Mouse (Mus musculus) forebrain, embryonic 13.5 days (tissue): Measurements from ENCODE around the gene Reps2. TPM values are rescaled to one million over a fixed set of nuclear protein-coding genes. Genes with fewer than 3 reads are reported as not detected.

Source experiments
- ATAC-seq: fragments of 200-750 bp; cut with Nextera tagmentation; 2 replicates; pipeline ENCODE4 v1.8.0; 2017
- H3K27ac ChIP-seq: fragments of 300-500 bp; sonication (generic); 2 replicates; pipeline ENCODE4 v1.5.1; 2015; ENCODE audit warnings: inconsistent platforms, mild to moderate bottlenecking, moderate library complexity
- H3K27me3 ChIP-seq: fragments of 300-500 bp; sonication (generic); 2 replicates; pipeline ENCODE4 v1.6.1; 2015; ENCODE audit warnings: mild to moderate bottlenecking, inconsistent platforms
- H3K36me3 ChIP-seq: fragments of 300-500 bp; sonication (generic); 2 replicates; pipeline ENCODE4 v1.6.1; 2015; ENCODE audit warnings: mild to moderate bottlenecking, inconsistent platforms; ENCODE audit not compliant: poor library complexity, severe bottlenecking
- H3K4me1 ChIP-seq: fragments of 300-500 bp; sonication (generic); 2 replicates; pipeline ENCODE4 v1.6.1; 2015; ENCODE audit warnings: inconsistent platforms
- H3K4me2 ChIP-seq: fragments of 300-500 bp; sonication (generic); 2 replicates; pipeline ENCODE4 v1.6.1; 2015; ENCODE audit warnings: inconsistent platforms, mild to moderate bottlenecking, moderate library complexity
- H3K4me3 ChIP-seq: fragments of 300-500 bp; sonication (generic); 2 replicates; pipeline ENCODE4 v1.5.1; 2015; ENCODE audit warnings: mild to moderate bottlenecking, inconsistent platforms
- H3K9ac ChIP-seq: fragments of 300-500 bp; sonication (generic); 2 replicates; pipeline ENCODE4 v1.6.1; 2015; ENCODE audit warnings: mild to moderate bottlenecking, inconsistent platforms
- H3K9me3 ChIP-seq: fragments of 300-500 bp; sonication (generic); replicated peaks from 2 replicates; pipeline ENCODE4 v1.6.1; 2016; ENCODE audit warnings: inconsistent platforms
- WGBS: fragments of 180-500 bp; shearing (Covaris S2); methylation state at CpG from one replicate; pipeline ENCODE4 v1.1.7; 2015; 5-methylcytosine and 5-hydroxymethylcytosine counted together
- polyA plus RNA-seq: library from polyadenylated mRNA; unstranded; fragments of >200 nt; fragmentation: Nextera tagmentation; extraction: Ambion mirVana; gene quantifications from 2 replicates; pipeline ENCODE4 v1.2.1, GENCODE M21; 2015

Reps2 gene
- polyA plus RNA-seq, 1 experiment from 2014 or later = 1.4 TPM

- Histone ChIP-seq H3K4me1 (no peaks in the 10 kb centered on the region), H3K9ac (no peak overlapping the region), H3K4me3 (no peak overlapping the region), H3K36me3 (no peaks in the 10 kb centered on the region), H3K9me3 (no peaks in the 10 kb centered on the region), H3K27ac (no peak overlapping the region), H3K4me2 (no peak overlapping the region), H3K27me3 (peaks cover 3% of the 10 kb centered on the region; the same call in 1 of the 2 replicates)
- ATAC-seq = no peak
- WGBS = 46% methylated on average over 5 of the region's 5 CpGs
These were observed 181.3 kb downstream of the Reps2 start for GRCm38 (mm10) chrX:162462156-162462555.

DNA sequence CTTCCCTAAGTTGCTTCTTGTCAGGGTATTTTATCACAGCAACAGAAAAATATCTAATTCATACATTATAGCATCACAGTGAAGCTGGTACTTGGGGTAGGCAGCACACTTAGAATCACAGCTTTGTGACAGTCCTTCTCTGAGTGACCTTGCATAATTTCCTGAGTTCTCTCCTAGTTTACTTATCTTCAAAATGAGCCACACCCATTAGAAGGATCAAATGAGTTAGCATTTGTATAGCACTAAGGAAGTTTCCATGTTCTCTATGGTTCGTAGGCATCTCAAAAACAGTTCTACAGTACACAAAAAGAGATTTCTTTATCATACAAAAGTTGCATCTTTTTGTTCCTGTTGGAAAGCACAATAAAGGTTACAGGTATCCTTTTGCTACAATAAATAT lies 187.0 kb downstream of the Reps2 start:
- no peaks in the 10 kb centered on the region for H3K4me1 ChIP-seq
- no peak overlapping the region for H3K27ac ChIP-seq
- ATAC-seq = no peak
- H3K9me3 ChIP-seq = no peaks in the 10 kb centered on the region
- no peak overlapping the region for H3K4me2 ChIP-seq
- no peak overlapping the region for H3K9ac ChIP-seq
- no peak overlapping the region for H3K4me3 ChIP-seq
- H3K27me3 ChIP-seq = peaks cover 3% of the 10 kb centered on the region; the same call in 1 of the 2 replicates
- WGBS = 87% methylated on average over 1 of the region's 1 CpGs
- no peaks in the 10 kb centered on the region for H3K36me3 ChIP-seq

DNA sequence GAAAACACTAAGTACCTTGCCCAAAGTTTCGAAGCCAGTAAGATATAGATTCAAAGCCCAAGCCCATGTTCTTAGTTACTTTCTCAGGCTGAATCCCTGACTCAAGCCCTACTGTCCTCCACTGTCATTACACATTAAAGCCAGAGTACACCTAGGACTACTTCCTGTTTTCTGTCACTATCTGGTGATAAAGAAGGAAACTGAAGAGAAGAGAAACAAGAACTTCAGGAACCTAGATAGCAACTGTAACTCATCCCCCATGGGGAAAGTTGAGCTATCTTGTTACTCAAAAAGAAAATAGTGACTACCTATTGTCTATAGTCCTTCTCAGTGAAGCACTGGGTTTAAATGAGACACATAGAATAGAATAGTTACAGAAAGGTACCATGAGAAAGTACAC lies 188.1 kb downstream of the Reps2 start:
- Histone ChIP-seq H3K27ac (no peak overlapping the region), H3K27me3 (no peaks in the 10 kb centered on the region; the same call in 1 of the 2 replicates), H3K4me2 (no peak overlapping the region), H3K4me1 (no peaks in the 10 kb centered on the region), H3K36me3 (no peaks in the 10 kb centered on the region), H3K9ac (no peak overlapping the region), H3K4me3 (no peak overlapping the region), H3K9me3 (no peaks in the 10 kb centered on the region)
- ATAC-seq = no peak
- 85% methylated on average over 1 of the region's 1 CpGs for WGBS

DNA sequence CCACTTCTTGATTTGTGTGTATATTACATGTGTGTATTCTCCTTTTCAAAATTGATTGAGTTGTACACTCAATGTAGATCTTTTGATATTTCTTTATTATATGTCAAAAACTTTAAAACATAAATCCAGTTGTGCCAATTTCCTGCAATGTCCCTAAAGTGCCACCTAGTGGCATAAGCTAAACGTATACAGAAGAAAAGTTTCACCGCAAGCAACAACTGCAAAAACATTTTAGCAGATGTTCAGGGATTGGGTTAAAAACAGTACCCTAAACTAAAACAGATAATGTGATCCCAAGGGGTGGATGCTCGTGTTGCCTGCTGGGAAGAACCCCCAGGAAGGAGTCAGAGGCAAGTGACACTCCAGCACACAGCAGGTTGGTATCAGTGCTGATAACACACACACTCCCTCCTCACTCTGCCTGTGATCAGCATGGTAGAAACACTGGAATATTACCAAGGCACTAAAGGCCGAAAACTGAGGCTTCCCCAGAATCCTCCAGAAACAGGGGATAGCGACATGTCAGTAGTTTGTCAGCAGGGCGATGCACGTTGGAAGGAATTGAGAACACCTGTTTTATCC lies 189.5 kb downstream of the Reps2 start:
- no peaks in the 10 kb centered on the region for H3K9me3 ChIP-seq
- H3K27me3 ChIP-seq = no peaks in the 10 kb centered on the region; the same call in 1 of the 2 replicates
- H3K27ac ChIP-seq = no peak overlapping the region
- H3K4me2 ChIP-seq = no peak overlapping the region
- no peak for ATAC-seq
- no peak overlapping the region for H3K4me3 ChIP-seq
- WGBS = 67% methylated on average over 7 of the region's 7 CpGs
- no peak overlapping the region for H3K9ac ChIP-seq
- H3K36me3 ChIP-seq = no peaks in the 10 kb centered on the region
- no peaks in the 10 kb centered on the region for H3K4me1 ChIP-seq

DNA sequence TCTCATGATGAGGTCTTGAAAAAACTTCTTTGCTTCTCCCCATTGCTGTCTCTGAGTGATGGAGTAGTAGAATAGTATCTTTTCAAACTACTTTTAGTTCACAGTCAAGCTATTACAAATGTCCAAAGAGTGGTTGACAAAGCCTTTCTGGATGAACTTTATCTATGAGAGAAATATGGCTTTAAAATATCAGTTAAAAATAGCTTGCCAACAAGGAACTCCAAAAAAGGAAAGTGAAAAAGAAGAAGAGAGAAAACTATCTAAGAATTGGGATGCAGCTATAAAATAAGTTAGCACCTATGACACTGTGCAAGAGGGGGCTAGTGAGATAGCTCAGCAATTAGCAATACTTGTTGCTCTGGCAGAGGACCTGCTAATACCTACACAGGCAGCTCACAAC lies 190.8 kb downstream of the Reps2 start:
- no peaks in the 10 kb centered on the region for H3K4me1 ChIP-seq
- H3K4me2 ChIP-seq = no peak overlapping the region
- H3K27ac ChIP-seq = no peak overlapping the region
- no peak overlapping the region for H3K9ac ChIP-seq
- ATAC-seq = no peak
- H3K4me3 ChIP-seq = no peak overlapping the region
- H3K36me3 ChIP-seq = no peaks in the 10 kb centered on the region
- H3K27me3 ChIP-seq = peaks cover 4% of the 10 kb centered on the region; the same call in 1 of the 2 replicates
- H3K9me3 ChIP-seq = no peaks in the 10 kb centered on the region

- H3K4me1 ChIP-seq = no peaks in the 10 kb centered on the region
These were observed 195.5 kb downstream of the Reps2 start for GRCm38 (mm10) chrX:162447974-162448373.

DNA sequence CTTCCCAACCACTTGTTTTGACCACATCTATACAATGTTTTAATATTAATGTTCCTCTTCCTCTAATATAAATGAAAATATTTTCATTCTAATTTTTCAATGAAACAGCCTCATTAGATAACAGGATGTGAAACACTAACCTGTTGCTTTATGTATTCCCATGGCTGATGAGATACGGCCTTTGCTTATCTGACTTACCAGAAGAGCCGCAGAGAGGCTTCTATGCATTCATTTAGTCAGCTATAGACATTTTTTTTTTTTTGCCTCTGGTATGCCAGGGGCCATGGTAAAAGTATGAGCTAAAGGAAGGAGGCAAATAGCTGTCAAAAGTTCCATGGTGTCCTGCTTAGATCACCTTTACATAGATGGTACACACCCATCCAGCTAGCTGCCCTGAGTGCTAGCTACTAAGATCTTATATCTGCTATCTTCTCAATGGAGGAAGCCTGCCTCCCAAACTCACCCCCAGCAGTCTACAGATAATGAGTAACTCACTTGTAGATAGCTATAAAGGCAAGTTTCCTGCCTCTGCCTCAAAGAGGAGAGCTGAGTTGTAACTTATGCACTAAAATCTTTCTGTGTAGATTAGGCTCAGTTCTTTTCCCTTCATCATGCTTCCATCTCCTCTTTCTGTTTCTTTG lies 196.7 kb downstream of the Reps2 start:
- Histone ChIP-seq H3K4me1 (no peaks in the 10 kb centered on the region), H3K36me3 (no peaks in the 10 kb centered on the region), H3K9ac (no peak overlapping the region), H3K9me3 (no peaks in the 10 kb centered on the region), H3K4me2 (no peak overlapping the region), H3K4me3 (no peak overlapping the region), H3K27me3 (peaks cover 4% of the 10 kb centered on the region; the same call in 1 of the 2 replicates), H3K27ac (no peak overlapping the region)
- WGBS = 84% methylated on average over 2 of the region's 2 CpGs
- no peak for ATAC-seq

More at GRCm38 (mm10) chrX:162447974-162448373, 195.5 kb downstream of the Reps2 start:
- Histone ChIP-seq H3K27ac (no peak overlapping the region), H3K4me3 (no peak overlapping the region), H3K27me3 (peaks cover 4% of the 10 kb centered on the region; the same call in 1 of the 2 replicates), H3K9ac (no peak overlapping the region), H3K4me2 (no peak overlapping the region), H3K36me3 (no peaks in the 10 kb centered on the region), H3K9me3 (no peaks in the 10 kb centered on the region)
- no peak for ATAC-seq
- WGBS = 68% methylated on average over 6 of the region's 6 CpGs

- Histone ChIP-seq H3K9me3 (no peaks in the 10 kb centered on the region), H3K9ac (no peak overlapping the region), H3K4me1 (no peaks in the 10 kb centered on the region), H3K27ac (no peak overlapping the region), H3K36me3 (no peaks in the 10 kb centered on the region), H3K4me2 (no peak overlapping the region), H3K4me3 (no peak overlapping the region), H3K27me3 (peaks cover 4% of the 10 kb centered on the region; the same call in 1 of the 2 replicates)
- WGBS = 91% methylated on average over 1 of the region's 1 CpGs
- ATAC-seq = no peak
These were observed 200.1 kb downstream of the Reps2 start for GRCm38 (mm10) chrX:162443387-162443786.

DNA sequence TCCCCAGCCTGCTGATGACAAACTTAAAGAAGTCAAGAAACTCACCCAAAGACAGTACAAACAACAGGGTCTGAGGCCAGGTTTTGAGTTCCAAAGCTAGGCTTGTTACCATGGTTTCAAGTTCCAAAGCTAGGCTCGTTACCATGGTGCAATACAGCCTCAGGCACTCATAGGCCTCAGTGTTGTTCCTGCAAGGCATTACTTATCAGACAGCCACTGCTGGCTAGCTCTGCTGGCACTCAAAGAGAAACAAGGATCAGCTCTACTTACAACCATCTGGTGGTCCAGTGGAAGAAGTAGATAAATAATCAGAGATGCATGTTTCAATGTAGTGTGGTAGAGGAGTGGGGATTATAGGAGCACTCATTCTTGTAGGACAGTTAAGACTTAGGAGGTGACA lies 200.5 kb downstream of the Reps2 start:
- H3K4me2 ChIP-seq = no peak overlapping the region
- H3K9me3 ChIP-seq = no peaks in the 10 kb centered on the region
- H3K4me1 ChIP-seq = no peaks in the 10 kb centered on the region
- no peak for ATAC-seq
- H3K36me3 ChIP-seq = no peaks in the 10 kb centered on the region
- H3K27me3 ChIP-seq = peaks cover 3% of the 10 kb centered on the region; the same call in 1 of the 2 replicates
- no peak overlapping the region for H3K4me3 ChIP-seq
- no peak overlapping the region for H3K9ac ChIP-seq
- no peak overlapping the region for H3K27ac ChIP-seq
- 26% methylated on average over 1 of the region's 1 CpGs for WGBS

DNA sequence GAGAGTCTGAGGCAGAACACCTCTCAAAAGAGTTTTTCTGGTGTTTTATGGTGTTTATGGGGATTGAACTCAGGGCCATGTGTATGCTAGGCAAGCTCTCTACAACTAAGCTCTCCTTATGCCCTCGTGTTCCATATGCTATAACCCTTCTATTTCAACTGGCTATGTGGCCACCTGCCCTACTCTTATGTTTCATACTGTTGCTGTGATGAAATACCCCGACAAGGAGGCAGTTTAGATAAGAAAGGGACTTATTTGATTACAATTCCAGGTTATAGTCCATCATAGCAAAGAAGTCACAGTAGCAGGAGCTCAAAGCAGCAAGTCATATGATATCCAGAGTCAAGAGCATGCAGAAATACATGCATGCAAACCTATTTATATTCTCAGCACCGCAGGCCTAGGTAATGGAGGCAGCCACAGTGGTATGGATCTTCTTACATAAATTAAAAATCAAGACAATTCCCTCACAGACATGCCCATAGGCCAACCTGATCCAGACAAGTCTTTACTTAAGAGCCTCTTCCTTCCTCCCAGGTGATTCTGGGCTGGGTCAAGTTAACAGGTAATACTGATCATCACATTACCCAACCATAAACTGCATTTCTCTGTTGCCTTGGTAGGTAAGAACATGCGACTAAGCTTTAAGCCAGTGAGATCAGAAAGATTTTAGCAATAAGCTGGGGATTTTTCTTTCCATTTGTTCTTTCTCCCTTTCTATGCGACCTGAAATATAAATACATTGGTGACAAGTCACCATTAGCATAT lies 210.5 kb downstream of the Reps2 start:
- Histone ChIP-seq H3K9me3 (no peaks in the 10 kb centered on the region), H3K36me3 (no peaks in the 10 kb centered on the region), H3K27me3 (peaks cover 5% of the 10 kb centered on the region; the same call in 1 of the 2 replicates), H3K4me2 (no peak overlapping the region), H3K9ac (no peak overlapping the region), H3K4me1 (no peaks in the 10 kb centered on the region), H3K27ac (no peak overlapping the region), H3K4me3 (no peak overlapping the region)
- ATAC-seq = no peak
- WGBS = 78% methylated on average over 5 of the region's 5 CpGs

DNA sequence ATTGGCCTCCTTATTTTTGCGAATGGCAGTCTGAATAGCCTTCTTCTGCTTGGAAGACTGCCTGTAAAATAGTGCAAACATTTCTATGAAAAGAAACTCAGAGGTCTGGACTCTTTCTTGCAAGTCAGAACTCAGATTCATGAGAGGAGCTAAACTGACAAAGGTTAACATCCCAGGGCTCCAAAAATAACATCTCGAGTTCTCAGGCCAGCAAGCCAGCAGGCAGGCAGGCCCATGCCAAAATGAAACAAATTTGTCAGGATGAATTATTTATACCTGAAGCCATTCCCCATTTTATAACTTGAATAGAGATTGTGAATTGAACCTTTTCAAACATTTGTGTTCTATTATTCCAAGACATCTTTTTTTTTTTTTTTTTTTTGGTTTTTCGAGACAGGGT lies 215.8 kb downstream of the Reps2 start:
- WGBS = 74% methylated on average over 3 of the region's 3 CpGs
- Histone ChIP-seq H3K36me3 (no peaks in the 10 kb centered on the region), H3K27me3 (no peaks in the 10 kb centered on the region), H3K27ac (no peak overlapping the region), H3K9ac (no peak overlapping the region), H3K4me2 (no peak overlapping the region), H3K9me3 (no peaks in the 10 kb centered on the region), H3K4me1 (no peaks in the 10 kb centered on the region), H3K4me3 (no peak overlapping the region)
- no peak for ATAC-seq

- no peak overlapping the region for H3K4me2 ChIP-seq
- H3K27me3 ChIP-seq = peaks cover 3% of the 10 kb centered on the region; the same call in 1 of the 2 replicates
- no peaks in the 10 kb centered on the region for H3K4me1 ChIP-seq
- H3K4me3 ChIP-seq = no peak overlapping the region
- no peaks in the 10 kb centered on the region for H3K9me3 ChIP-seq
- WGBS = 82% methylated on average over 3 of the region's 3 CpGs
- ATAC-seq = no peak
- no peak overlapping the region for H3K9ac ChIP-seq
- H3K36me3 ChIP-seq = no peaks in the 10 kb centered on the region
- H3K27ac ChIP-seq = no peak overlapping the region
These were observed 224.0 kb downstream of the Reps2 start for GRCm38 (mm10) chrX:162419431-162419830.
